Mouse (Mus musculus) myocyte (in vitro differentiated cells): ENCODE measurements around the gene AB124611.
"Not testable (repeated sequence)": the region's sequence is repeated elsewhere in the genome, so short reads cannot be mapped to it uniquely, and the experiment has no call there.

ENCODE experiments used
- CEBPB ChIP-seq: IDR thresholded peaks from 2 replicates; pipeline ENCODE4 v1.6.1; 2011; ENCODE audit warnings: mild to moderate bottlenecking, moderate library complexity; ENCODE audit not compliant: poor library complexity, insufficient read depth, severe bottlenecking
- E2F4 ChIP-seq: IDR thresholded peaks from one replicate; pipeline ENCODE4 v1.6.1; 2011; ENCODE audit warnings: mild to moderate bottlenecking, control low read depth, moderate library complexity; ENCODE audit not compliant: insufficient read depth
- MAX ChIP-seq: IDR thresholded peaks from one replicate; pipeline ENCODE4 v1.6.1; 2011; ENCODE audit warnings: low read depth, mild to moderate bottlenecking, control low read depth
- MYOG ChIP-seq, 3 experiments: IDR thresholded peaks; one replicate each; pipeline ENCODE4 v1.6.1; 2011; ENCODE audit warnings: control low read depth in 2 of 3, low read depth in 2 of 3, mild to moderate bottlenecking in 2 of 3; ENCODE audit not compliant: insufficient read length in 2 of 3, control insufficient read depth in 1 of 3, insufficient read depth in 1 of 3
- POLR2A ChIP-seq: IDR thresholded peaks from one replicate; pipeline ENCODE4 v1.6.1; 2011; ENCODE audit warnings: low read depth, mild to moderate bottlenecking, control low read depth, moderate library complexity; ENCODE audit not compliant: insufficient read length
- POLR2AphosphoS2 ChIP-seq: IDR thresholded peaks from one replicate; pipeline ENCODE4 v1.6.1; 2011; ENCODE audit warnings: low read depth, control low read depth; ENCODE audit not compliant: insufficient read length
- TCF12 ChIP-seq: IDR thresholded peaks from one replicate; pipeline ENCODE4 v1.6.1; 2011; ENCODE audit warnings: mild to moderate bottlenecking, control low read depth; ENCODE audit not compliant: poor library complexity, insufficient read depth, severe bottlenecking
- TCF3 ChIP-seq: IDR thresholded peaks from one replicate; pipeline ENCODE4 v1.6.1; 2011; ENCODE audit warnings: low read depth, control low read depth; ENCODE audit not compliant: insufficient read length
- USF1 ChIP-seq: IDR thresholded peaks from one replicate; pipeline ENCODE4 v1.6.1; 2011; ENCODE audit warnings: low read depth, mild to moderate bottlenecking, control low read depth, moderate library complexity

DNA sequence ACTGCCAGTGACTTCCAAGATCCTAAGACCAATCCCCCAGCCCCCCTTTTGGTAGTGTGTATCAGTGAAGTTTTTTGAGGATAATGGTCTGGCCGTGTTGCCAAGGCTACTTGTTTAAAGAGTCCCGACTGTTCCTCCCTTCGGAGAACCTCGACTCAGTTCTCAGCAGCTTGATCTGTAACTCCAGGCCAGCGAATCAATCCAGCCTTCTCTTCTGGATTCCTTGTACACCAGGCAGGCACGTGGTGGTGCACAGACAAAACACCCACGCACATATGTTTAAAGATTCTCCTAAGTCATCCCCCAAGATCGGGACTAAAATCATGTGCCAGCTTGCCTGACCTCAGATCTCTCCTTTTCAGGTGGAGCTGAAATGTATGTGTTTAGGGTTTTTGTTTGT lies 68.4 kb downstream of the AB124611 start:
- TF ChIP-seq CEBPB; E2F4; TCF12; USF1; TCF3; POLR2A; MYOG (IDR thresholded peaks at IDR 0.05; ENCODE audit: control insufficient read depth in 1 of 3, insufficient read depth in 1 of 3, insufficient read length in 2 of 3, low read depth in 2 of 3); POLR2AphosphoS2; MAX: not testable (repeated sequence)
